In genomic region chr4:126579077-126579476, GRCm38 (mm10) we compare ENCODE assay signal across 29 mouse cellular contexts. TPM values are rescaled to one million over a fixed set of nuclear protein-coding genes. Genes with fewer than 3 reads are reported as not detected.
"Had no signal": no experiment of that assay in that cellular context is flagged by ENCODE, and none has a peak within 500 bp of the region (broad histone marks: within the 10 kb centered on the region; RNA-seq: fewer than 3 reads in every experiment).

No protein-coding gene starts in this region.

- H3K4me3 ChIP-seq: limb, embryonic 10.5 days; limb, embryonic 12.5 days; limb, embryonic 13.5 days; limb, embryonic 15.5 days; liver, embryonic 12.5 days; liver, embryonic 13.5 days; liver, embryonic 15.5 days; lung, embryonic 15.5 days; megakaryocyte, embryonic 14.5 days; midbrain, embryonic 10.5 days; midbrain, embryonic 12.5 days; midbrain, embryonic 13.5 days; midbrain, embryonic 15.5 days; myocyte; neural tube, embryonic 12.5 days had no signal

- H3K36me3 ChIP-seq: midbrain, embryonic 15.5 days had no signal

- DNase-seq: left cerebral cortex, postnatal 4 days; liver; liver, embryonic 13.5 days; liver, postnatal 0 days; lung, adult 18-20 months; lung, adult 2 months; lung, embryonic 14.5 days; lung, postnatal 10 days; lung, postnatal 14 days; lung, postnatal 36 days; lung, postnatal 4 days; midbrain, embryonic 14.5 days had no signal

- H3K4me1 ChIP-seq: limb, embryonic 10.5 days; limb, embryonic 12.5 days; limb, embryonic 13.5 days; limb, embryonic 15.5 days; liver, embryonic 12.5 days; liver, embryonic 13.5 days; liver, embryonic 15.5 days; lung, embryonic 15.5 days; midbrain, embryonic 10.5 days; midbrain, embryonic 12.5 days; midbrain, embryonic 13.5 days; midbrain, embryonic 15.5 days; neural tube, embryonic 12.5 days had no signal

- H3K27ac ChIP-seq: limb, embryonic 10.5 days; limb, embryonic 12.5 days; limb, embryonic 13.5 days; limb, embryonic 15.5 days; liver, embryonic 12.5 days; liver, embryonic 13.5 days; liver, embryonic 14.5 days; liver, embryonic 15.5 days; lung, embryonic 15.5 days; macrophage; midbrain, embryonic 10.5 days; midbrain, embryonic 12.5 days; midbrain, embryonic 13.5 days; midbrain, embryonic 15.5 days; neural tube, embryonic 12.5 days had no signal

- H3K9ac ChIP-seq: limb, embryonic 12.5 days; limb, embryonic 13.5 days; limb, embryonic 15.5 days; liver, embryonic 12.5 days; liver, embryonic 13.5 days; liver, embryonic 14.5 days; liver, embryonic 15.5 days; liver, postnatal 0 days; lung, embryonic 14.5 days; lung, embryonic 15.5 days; midbrain, embryonic 12.5 days; midbrain, embryonic 13.5 days; midbrain, embryonic 15.5 days; neural tube, embryonic 12.5 days had no signal

- H3K27me3 ChIP-seq: limb, embryonic 12.5 days; limb, embryonic 13.5 days; limb, embryonic 15.5 days; liver, embryonic 12.5 days; liver, embryonic 13.5 days; liver, embryonic 15.5 days; lung, embryonic 15.5 days; megakaryocyte, embryonic 14.5 days; midbrain, embryonic 12.5 days; midbrain, embryonic 13.5 days; midbrain, embryonic 15.5 days; neural tube, embryonic 12.5 days had no signal

- H3K9me3 ChIP-seq: limb, embryonic 10.5 days; limb, embryonic 13.5 days; limb, embryonic 15.5 days; liver, embryonic 13.5 days; liver, embryonic 15.5 days; lung, embryonic 15.5 days; midbrain, embryonic 15.5 days; neural tube, embryonic 12.5 days had no signal

RNA-seq across cellular contexts. Expression of gene 5730409E04Rik, which starts 30.5 kb away (rescaled TPM):
- total RNA-seq: megakaryocyte-erythroid progenitor cell, adult 5-6 weeks had no signal
